Comparison of ENCODE assay signal across 21 mouse cellular contexts in the genomic region with DNA sequence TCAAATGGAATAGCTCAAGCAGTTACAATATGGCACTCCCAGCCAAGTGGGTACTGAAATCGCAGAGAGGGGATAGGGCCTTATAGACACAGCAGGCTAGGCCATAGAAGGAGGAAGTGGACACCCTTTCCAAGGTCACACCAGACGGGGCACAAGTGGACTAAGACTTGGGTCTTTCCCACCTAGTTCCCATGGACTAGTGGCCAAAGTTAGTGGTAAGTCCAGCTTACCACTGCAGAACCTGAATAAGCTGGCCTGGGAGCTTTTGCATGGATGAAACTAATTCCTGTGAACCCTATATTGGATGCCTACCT.
DNase-seq lines count a peak whose midpoint lies in the region; ATAC-seq and TF ChIP-seq lines count a peak whose summit lies in the region.
"Had no signal": no experiment of that assay in that cellular context is flagged by ENCODE, and none has a peak within 500 bp of the region (broad histone marks: within the 10 kb centered on the region; RNA-seq: fewer than 3 reads in every experiment).

No protein-coding gene starts in this region.

- ATAC-seq in hindbrain, embryonic 13.5 days (ENCODE audit: low FRiP score): no peak
- ATAC-seq in hindbrain, embryonic 12.5 days (ENCODE audit: low FRiP score): no peak
- ATAC-seq in megakaryocyte progenitor cell, adult 5-6 weeks (replicated peaks; ENCODE audit: poor library complexity): peak; percentile 38
- no peak for ATAC-seq in lung, postnatal 0 days
- ATAC-seq: activated CD4-positive, CD25-positive, alpha-beta regulatory T cell, adult 4 months; intestine, embryonic 16.5 days; midbrain, embryonic 16.5 days had no signal

- H3K9ac ChIP-seq in hindbrain, embryonic 13.5 days: no peak overlapping the region
- no peak overlapping the region for H3K9ac ChIP-seq in hindbrain, embryonic 12.5 days
- no peak overlapping the region for H3K9ac ChIP-seq in lung, postnatal 0 days (replicated peaks; ENCODE audit: low read depth)
- H3K9ac ChIP-seq: embryonic facial prominence, embryonic 15.5 days; kidney, embryonic 15.5 days; limb, embryonic 13.5 days had no signal

- 82% methylated on average over 2 of the region's 2 CpGs for WGBS in hindbrain, embryonic 13.5 days
- 86% methylated on average over 2 of the region's 2 CpGs for WGBS in hindbrain, embryonic 12.5 days
- WGBS in spleen, adult 2 months: 73% methylated on average over 2 of the region's 2 CpGs
- WGBS in embryonic facial prominence, embryonic 10.5 days: 90% methylated on average over 2 of the region's 2 CpGs
- 85% methylated on average over 2 of the region's 2 CpGs for WGBS in lung, postnatal 0 days

- peaks cover 15% of the 10 kb centered on the region for H3K4me1 ChIP-seq in hindbrain, embryonic 13.5 days (replicated peaks)
- H3K4me1 ChIP-seq in hindbrain, embryonic 12.5 days: peaks cover 11% of the 10 kb centered on the region
- H3K4me1 ChIP-seq in spleen, adult 2 months (ENCODE audit: control insufficient read depth, insufficient read depth, insufficient read length): peaks cover 26% of the 10 kb centered on the region
- H3K4me1 ChIP-seq in embryonic facial prominence, embryonic 10.5 days: peaks cover 24% of the 10 kb centered on the region
- H3K4me1 ChIP-seq in lung, postnatal 0 days (ENCODE audit: insufficient read depth, low read depth, low read length): peaks cover 12% of the 10 kb centered on the region

- DNase-seq in spleen, adult 2 months (ENCODE audit: low read depth in 1 of 2, low spot score in 2 of 2): no peak
- no peak for DNase-seq in spleen, adult 18-20 months
- DNase-seq in embryonic facial prominence, embryonic 10.5 days (ENCODE audit: low spot score): no peak
- no peak for DNase-seq in lung, postnatal 0 days (ENCODE audit: low spot score)
- no peak for DNase-seq in adrenal gland, postnatal 4 days (ENCODE audit: low spot score in 2 of 2)
- DNase-seq: adrenal gland, postnatal 10 days; cerebellum, adult 18-20 months; cerebellum, postnatal 25 days; embryo, embryonic 11 days; kidney, postnatal 4 days; lung, adult 2 months; thymus, adult 18-20 months had no signal

- no peaks in the 10 kb centered on the region for H3K27me3 ChIP-seq in hindbrain, embryonic 13.5 days
- H3K27me3 ChIP-seq in hindbrain, embryonic 12.5 days: no peaks in the 10 kb centered on the region
- H3K27me3 ChIP-seq in spleen, adult 2 months (ENCODE audit: control insufficient read depth, insufficient read depth, low read length): no peaks in the 10 kb centered on the region
- 0 out of 2 replicates have a peak, but pooled peaks cover 5% of the 10 kb centered on the region for H3K27me3 ChIP-seq in embryonic facial prominence, embryonic 10.5 days (replicated peaks; ENCODE audit: low read depth, poor library complexity, severe bottlenecking)
- H3K27me3 ChIP-seq in lung, postnatal 0 days (replicated peaks; ENCODE audit: insufficient read depth, low read length): no peaks in the 10 kb centered on the region
- H3K27me3 ChIP-seq: embryonic facial prominence, embryonic 15.5 days; kidney, embryonic 15.5 days; limb, embryonic 13.5 days had no signal

- no peak for TF ChIP-seq POLR2A in spleen, adult 2 months (IDR thresholded peaks at IDR 0.05; ENCODE audit: low read depth, low read length)

- no peak for TF ChIP-seq EP300 in lung, postnatal 0 days (IDR thresholded peaks at IDR 0.05)

- H3K4me3 ChIP-seq in hindbrain, embryonic 13.5 days: no peak overlapping the region
- H3K4me3 ChIP-seq in hindbrain, embryonic 12.5 days: no peak overlapping the region
- no peak overlapping the region for H3K4me3 ChIP-seq in spleen, adult 2 months (ENCODE audit: extremely low read depth, insufficient read depth, insufficient read length)
- no peak overlapping the region for H3K4me3 ChIP-seq in embryonic facial prominence, embryonic 10.5 days
- H3K4me3 ChIP-seq in lung, postnatal 0 days (ENCODE audit: low read depth, low read length): no peak overlapping the region
- H3K4me3 ChIP-seq: embryonic facial prominence, embryonic 15.5 days; kidney, embryonic 15.5 days; limb, embryonic 13.5 days had no signal

- H3K9me3 ChIP-seq in hindbrain, embryonic 13.5 days: no peaks in the 10 kb centered on the region
- no peaks in the 10 kb centered on the region for H3K9me3 ChIP-seq in hindbrain, embryonic 12.5 days (replicated peaks)
- H3K9me3 ChIP-seq in embryonic facial prominence, embryonic 10.5 days: no peaks in the 10 kb centered on the region
- H3K9me3 ChIP-seq in lung, postnatal 0 days (ENCODE audit: low read length): no peaks in the 10 kb centered on the region
- H3K9me3 ChIP-seq: embryonic facial prominence, embryonic 15.5 days; kidney, embryonic 15.5 days; limb, embryonic 13.5 days had no signal

- no peak overlapping the region for H3K4me2 ChIP-seq in hindbrain, embryonic 13.5 days
- H3K4me2 ChIP-seq in hindbrain, embryonic 12.5 days (replicated peaks): no peak overlapping the region
- H3K4me2 ChIP-seq in lung, postnatal 0 days (replicated peaks; ENCODE audit: low read depth, low read length): no peak overlapping the region
- H3K4me2 ChIP-seq: embryonic facial prominence, embryonic 15.5 days; kidney, embryonic 15.5 days; limb, embryonic 13.5 days had no signal

- peak overlapping the region; percentile 58 for H3K27ac ChIP-seq in hindbrain, embryonic 13.5 days
- H3K27ac ChIP-seq in hindbrain, embryonic 12.5 days: no peak overlapping the region
- H3K27ac ChIP-seq in spleen, adult 2 months (ENCODE audit: insufficient read depth, low read length): peak overlapping the region; percentile 65
- 0 out of 2 replicates have a peak overlapping the region, but pooled peaks have one; percentile 8 for H3K27ac ChIP-seq in embryonic facial prominence, embryonic 10.5 days (replicated peaks)
- H3K27ac ChIP-seq in lung, postnatal 0 days (ENCODE audit: low read length): no peak overlapping the region
- H3K27ac ChIP-seq: kidney, embryonic 15.5 days; limb, embryonic 13.5 days had no signal

- no peak for TF ChIP-seq CTCF in spleen, adult 2 months (IDR thresholded peaks at IDR 0.05; ENCODE audit: extremely low read depth, insufficient read depth, insufficient read length, insufficient replicate concordance)
- TF ChIP-seq CTCF in lung, postnatal 0 days (IDR thresholded peaks at IDR 0.05): no peak

- no peaks in the 10 kb centered on the region for H3K36me3 ChIP-seq in hindbrain, embryonic 13.5 days
- H3K36me3 ChIP-seq in hindbrain, embryonic 12.5 days: no peaks in the 10 kb centered on the region
- no peaks in the 10 kb centered on the region for H3K36me3 ChIP-seq in spleen, adult 2 months (ENCODE audit: control insufficient read depth, insufficient read depth, low read length)
- no peaks in the 10 kb centered on the region for H3K36me3 ChIP-seq in embryonic facial prominence, embryonic 10.5 days (replicated peaks)
- H3K36me3 ChIP-seq in lung, postnatal 0 days (ENCODE audit: insufficient read depth, low read length): no peaks in the 10 kb centered on the region
- H3K36me3 ChIP-seq: embryonic facial prominence, embryonic 15.5 days; kidney, embryonic 15.5 days; limb, embryonic 13.5 days had no signal

Comparison
In these comparisons a context has a peak if more than half of its experiments do, and no peak if none do; other contexts are left out.
1. H3K27ac ChIP-seq: peak in hindbrain, embryonic 13.5 days (single experiment), spleen, adult 2 months (single experiment) and embryonic facial prominence, embryonic 10.5 days (single experiment); none in hindbrain, embryonic 12.5 days (single experiment) and lung, postnatal 0 days (single experiment).